Mouse (Mus musculus): ENCODE measurements at regions not wholly inside any gene's neighbourhood (a gene's known extent, or its start where the extent isn't known, plus 50 kb on each side); places are given as distances from the start of the nearest gene placed in this dataset.

- DNase-seq (ENCODE audit: low spot score in 2 of 2), result no peak
Observed at GRCm38 (mm10) chr3:35688111-35688510, 65.8 kb upstream of the Atp11b start.

DNA sequence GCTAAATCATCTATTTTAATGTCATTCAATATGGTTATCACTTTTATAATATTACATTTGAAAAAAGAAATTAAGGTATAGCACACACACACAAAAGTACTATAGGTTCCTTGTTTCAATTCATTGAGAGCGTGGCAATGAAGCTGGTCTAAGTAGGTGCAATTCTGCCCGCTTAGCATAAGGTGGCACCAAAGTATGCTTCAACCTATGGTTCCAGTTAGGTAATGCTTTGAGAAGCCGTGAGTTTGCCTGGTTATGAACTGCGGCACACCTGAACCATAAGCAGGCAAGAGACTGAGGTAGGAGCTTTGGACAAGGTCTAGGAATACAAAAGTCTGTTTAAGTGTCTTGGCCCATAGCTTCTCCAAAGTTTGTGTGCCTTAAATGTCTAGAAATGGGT lies 65.1 kb upstream of the Atp11b start:
- DNase-seq (ENCODE audit: low spot score in 2 of 2), result peak in 1 of 2 experiments; percentile 20

DNA sequence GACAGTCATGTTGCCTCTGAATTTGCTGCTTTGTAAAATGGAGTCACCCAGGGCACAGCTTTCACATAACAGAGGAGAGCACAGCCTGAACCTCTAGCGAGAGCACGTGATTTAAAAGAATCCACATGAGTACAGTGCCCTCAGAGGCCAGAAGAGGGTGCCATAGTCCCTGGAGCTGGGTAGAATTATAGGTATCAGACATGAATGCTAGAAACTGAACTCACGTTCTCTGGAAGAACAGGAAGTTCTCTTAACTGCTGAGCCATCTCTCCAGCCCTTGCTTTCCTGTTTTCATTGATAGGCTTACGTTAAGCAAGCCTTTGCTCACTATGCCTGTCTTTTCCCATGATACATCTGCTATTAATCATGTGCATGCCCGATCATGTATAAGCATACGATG lies 60.9 kb upstream of the Atp11b start:
- DNase-seq (ENCODE audit: low spot score in 2 of 2), result peak; percentile 73 to 82

GRCm38 (mm10) chr3:35693551-35693950 lies 60.4 kb upstream of the Atp11b start:
- DNase-seq (ENCODE audit: low spot score in 2 of 2), result no peak

GRCm38 (mm10) chr3:35694241-35694640 lies 59.7 kb upstream of the Atp11b start:
- DNase-seq (ENCODE audit: low spot score in 2 of 2), result no peak

DNA sequence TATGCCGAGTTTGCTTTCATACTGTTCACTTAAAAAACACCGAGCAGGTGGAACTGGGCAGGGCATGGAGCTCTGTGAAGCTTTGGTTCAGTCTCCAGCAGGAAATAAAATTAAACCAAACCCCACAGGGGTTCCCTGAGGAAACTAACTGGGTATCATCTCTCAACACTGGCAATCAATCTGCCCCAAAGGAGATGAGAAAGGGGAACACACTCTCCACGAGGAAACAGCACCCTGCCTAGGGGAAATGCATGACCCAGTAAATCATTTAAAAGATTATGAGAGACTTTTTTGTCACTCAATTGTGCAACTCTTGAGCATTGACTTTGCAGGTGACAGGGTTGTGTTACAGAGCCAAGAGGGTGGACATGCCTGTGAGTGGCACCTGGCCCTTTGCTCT lies 58.0 kb upstream of the Atp11b start:
- DNase-seq (ENCODE audit: low spot score in 2 of 2), result no peak

- no peak for DNase-seq (ENCODE audit: low spot score in 2 of 2)
Observed at GRCm38 (mm10) chr3:35699266-35699665, 54.6 kb upstream of the Atp11b start.

DNA sequence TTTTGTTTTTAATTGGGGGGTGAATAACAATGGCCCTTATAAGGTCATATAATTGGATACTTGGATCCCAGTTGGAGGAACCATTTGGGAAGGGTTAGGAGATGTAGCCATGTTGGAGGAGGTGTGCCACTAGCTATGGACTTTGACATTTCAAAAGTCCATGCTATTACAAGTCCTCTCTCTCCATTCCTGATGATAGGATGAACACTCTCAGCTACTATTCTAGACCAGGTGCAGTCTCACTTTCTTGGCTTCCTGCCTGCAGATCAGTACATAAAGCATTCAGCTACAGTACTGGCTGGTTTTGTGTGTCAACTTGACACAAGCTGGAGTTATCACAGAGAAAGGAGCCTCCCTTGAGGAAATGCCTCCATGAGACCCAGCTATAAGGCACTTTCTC lies 53.9 kb upstream of the Atp11b start:
- DNase-seq (ENCODE audit: low spot score in 2 of 2), result no peak

GRCm38 (mm10) chr3:35703528-35704327 lies 50.2 kb upstream of the Atp11b start:
- DNase-seq (ENCODE audit: low spot score in 2 of 2), result no peak
